Comparison of ENCODE assay signal across 8 mouse cellular contexts in genomic region chr5:136907991-136908857, GRCm38 (mm10). TPM values are rescaled to one million over a fixed set of nuclear protein-coding genes. Genes with fewer than 3 reads are reported as not detected.
A peak's percentile ranks its signal among the peaks of the same experiment; 100 is the strongest.
DNase-seq lines count a peak whose midpoint lies in the region.

Gene Ift22, plus strand, starts transcription at chr5:136908150.

- H3K36me3 ChIP-seq in megakaryocyte, embryonic 14.5 days (replicated peaks; ENCODE audit: low read length) = peaks cover 27% of the 10 kb centered on the region

- H3K4me3 ChIP-seq in megakaryocyte, embryonic 14.5 days (replicated peaks) = peak within 1 kb of the TSS; percentile 94

- no peaks in the 10 kb centered on the region for H3K27me3 ChIP-seq in megakaryocyte, embryonic 14.5 days (replicated peaks)

- H3K4me1 ChIP-seq in megakaryocyte, embryonic 14.5 days = peaks cover 43% of the 10 kb centered on the region

- peak; percentile 93 for DNase-seq in R1 (ENCODE audit: low read depth, low spot score)
- peak; percentile 97 for DNase-seq in cerebellum, postnatal 25 days
- peak; percentile 80 to 83 for DNase-seq in gastrocnemius, adult 8-10 months (ENCODE audit: low spot score in 2 of 2)
- DNase-seq in hindlimb bud, embryonic 11.5 days (ENCODE audit: extremely low spot score, low read depth, low spot score) = peak; percentile 79
- DNase-seq in left cerebral cortex, adult 8-10 months (ENCODE audit: low spot score in 2 of 2) = peak; percentile 91 to 92
- peak; percentile 97 to 98 for DNase-seq in right cerebral cortex, postnatal 10 days (ENCODE audit: low spot score in 2 of 2)
- DNase-seq in urinary bladder, postnatal 25 days (ENCODE audit: low spot score) = peak; percentile 95

- H3K9me3 ChIP-seq in megakaryocyte, embryonic 14.5 days = peaks cover 15% of the 10 kb centered on the region

RNA-seq across cellular contexts. Expression of gene Ift22, which starts in this region (rescaled TPM):
- 1 to 10 TPM; 4.7 to 6.6 (median 5.5) TPM for total RNA-seq in gastrocnemius, adult 8-10 months (2022)
- 10 to 100 TPM; 87.2 to 95.6 (median 91.6) TPM for total RNA-seq in left cerebral cortex, adult 8-10 months (2022)
- 13.9 and 14.8 TPM in 2 replicates for polyA plus RNA-seq in megakaryocyte, embryonic 14.5 days (2012; ENCODE audit: insufficient read depth, low replicate concordance)

Comparison
In these comparisons a context has a peak if more than half of its experiments do, and no peak if none do; other contexts are left out.
1. Peak in every context shown above with its lines: DNase-seq and H3K4me3 ChIP-seq.
2. RNA of gene Ift22 (total RNA-seq): 87.2 to 95.6 TPM in left cerebral cortex, adult 8-10 months; 4.7 to 6.6 TPM in gastrocnemius, adult 8-10 months; every median in the first group is over 10 times any median in the second.